Mouse (Mus musculus) heart, embryonic 14.5 days (tissue): Measurements from ENCODE around the gene Cdc42ep3. TPM values are rescaled to one million over a fixed set of nuclear protein-coding genes. Genes with fewer than 3 reads are reported as not detected.
A peak's percentile ranks its signal among the peaks of the same experiment; 100 is the strongest.

Experiments used
- ATAC-seq: fragments of 200-750 bp; cut with Nextera tagmentation; 2 replicates; pipeline ENCODE4 v1.8.0; 2017; ENCODE audit warnings: low read depth, moderate TSS enrichment; ENCODE audit not compliant: insufficient number of reproducible peaks, insufficient read depth, low FRiP score
- H3K27ac ChIP-seq, 2 experiments: fragments of 200-500 bp in 1 of 2; fragments of 300-500 bp in 1 of 2; sonication (generic) in 1 of 2; replicated peaks in 1 of 2; 2 replicates each; pipeline ENCODE4 v1.5.1; 2012 to 2014; ENCODE audit warnings: low read depth in 2 of 2, low read length in 2 of 2, control low read depth in 1 of 2, mild to moderate bottlenecking in 1 of 2, mixed read lengths in 1 of 2; ENCODE audit not compliant: control insufficient read depth in 1 of 2, insufficient read depth in 1 of 2
- H3K27me3 ChIP-seq: fragments of 300-500 bp; sonication (generic); 2 replicates; pipeline ENCODE4 v1.6.1; 2014; ENCODE audit warnings: mild to moderate bottlenecking, low read length, control low read depth; ENCODE audit not compliant: control insufficient read depth, insufficient read depth
- H3K36me3 ChIP-seq: fragments of 300-500 bp; sonication (generic); 2 replicates; pipeline ENCODE4 v1.6.1; 2014; ENCODE audit warnings: mild to moderate bottlenecking, control low read depth, low read length, mixed read lengths; ENCODE audit not compliant: control insufficient read depth, insufficient read depth
- H3K4me1 ChIP-seq, 2 experiments: fragments of 200-500 bp in 1 of 2; fragments of 300-500 bp in 1 of 2; sonication (generic) in 1 of 2; 2 replicates each; pipeline ENCODE4 v1.6.1; 2012 to 2014; ENCODE audit warnings: low read length in 2 of 2, control low read depth in 1 of 2, mixed read lengths in 1 of 2; ENCODE audit not compliant: control insufficient read depth in 2 of 2, insufficient read depth in 2 of 2
- H3K4me2 ChIP-seq: fragments of 300-500 bp; sonication (generic); 2 replicates; pipeline ENCODE4 v1.6.1; 2014; ENCODE audit warnings: mild to moderate bottlenecking, low read length
- H3K4me3 ChIP-seq, 2 experiments: fragments of 200-500 bp in 1 of 2; fragments of 300-500 bp in 1 of 2; sonication (generic) in 1 of 2; 2 replicates each; pipeline ENCODE4 v1.5.1; 2012 to 2014; ENCODE audit warnings: low read length in 2 of 2, mild to moderate bottlenecking in 2 of 2, control low read depth in 1 of 2, low read depth in 1 of 2, moderate library complexity in 1 of 2; ENCODE audit not compliant: control insufficient read depth in 1 of 2, insufficient read depth in 1 of 2
- H3K9ac ChIP-seq: fragments of 300-500 bp; sonication (generic); 2 replicates; pipeline ENCODE4 v1.6.1; 2014; ENCODE audit warnings: mild to moderate bottlenecking, low read length
- H3K9me3 ChIP-seq: fragments of 300-500 bp; sonication (generic); 2 replicates; pipeline ENCODE4 v1.6.1; 2016; ENCODE audit warnings: low read length, control low read depth; ENCODE audit not compliant: control insufficient read depth
- WGBS: fragments of 180-500 bp; shearing (Covaris S2); extraction: QIAGEN DNeasy Blood & Tissue Kit; methylation state at CpG from one replicate; pipeline ENCODE4 v1.1.7; 2014; 5-methylcytosine and 5-hydroxymethylcytosine counted together
- polyA plus RNA-seq: library from polyadenylated mRNA; unstranded; fragments of >200 nt; fragmentation: Nextera tagmentation; extraction: Ambion mirVana; gene quantifications from 2 replicates; pipeline ENCODE4 v1.2.1, GENCODE M21; 2014

Cdc42ep3 gene
- polyA plus RNA-seq, result 64.5 and 69.4 TPM in 2 replicates

- Histone ChIP-seq H3K4me2 (peak within 1 kb of the TSS; percentile 100), H3K27ac (peak within 1 kb of the TSS; percentile 90 to 96), H3K9ac (peak within 1 kb of the TSS; percentile 96), H3K9me3 (no peaks in the 10 kb centered on the region), H3K4me3 (peak within 1 kb of the TSS; percentile 68 to 82), H3K27me3 (no peaks in the 10 kb centered on the region), H3K36me3 (peaks cover 12% of the 10 kb centered on the region; the same call in 1 of the 2 replicates), H3K4me1 (peaks cover 16 to 37% of the 10 kb centered on the region in 2 experiments)
- ATAC-seq, result peak; percentile 87
- whole genome bisulfite sequencing, result under 1% methylated on average over 66 of the region's 74 CpGs
Observed at GRCm38 (mm10) chr17:79354444-79355270, at the start of gene Cdc42ep3. Gene Cdc42ep3, minus strand, starts transcription at chr17:79355091.

- ATAC-seq, result no peak
- Histone ChIP-seq H3K9ac (no peak overlapping the region), H3K4me1 (peaks cover 0 to 4% of the 10 kb centered on the region in 2 experiments; a peak in 1 of 4 replicates), H3K9me3 (no peaks in the 10 kb centered on the region), H3K4me2 (no peak overlapping the region), H3K27ac (no peak overlapping the region), H3K27me3 (no peaks in the 10 kb centered on the region), H3K4me3 (no peak overlapping the region), H3K36me3 (no peaks in the 10 kb centered on the region)
- 42% methylated on average over 2 of the region's 2 CpGs for WGBS
Observed at GRCm38 (mm10) chr17:79400356-79400755, 45.5 kb upstream of the Cdc42ep3 start.

GRCm38 (mm10) chr17:79398416-79398815, 43.5 kb upstream of the Cdc42ep3 start:
- H3K9ac ChIP-seq, result no peak overlapping the region
- ATAC-seq, result no peak
- no peak overlapping the region for H3K27ac ChIP-seq
- 87% methylated on average over 3 of the region's 3 CpGs for WGBS
- H3K4me3 ChIP-seq, result no peak overlapping the region
- no peaks in the 10 kb centered on the region for H3K27me3 ChIP-seq
- H3K4me2 ChIP-seq, result no peak overlapping the region
- no peaks in the 10 kb centered on the region for H3K9me3 ChIP-seq
- H3K36me3 ChIP-seq, result no peaks in the 10 kb centered on the region
- peaks cover 0 to 4% of the 10 kb centered on the region in 2 experiments; a peak in 1 of 4 replicates for H3K4me1 ChIP-seq

- WGBS, result 75% methylated on average over 5 of the region's 5 CpGs
- Histone ChIP-seq H3K4me1 (no peaks in the 10 kb centered on the region), H3K9ac (no peak overlapping the region), H3K4me3 (no peak overlapping the region), H3K27me3 (no peaks in the 10 kb centered on the region), H3K9me3 (no peaks in the 10 kb centered on the region), H3K27ac (no peak overlapping the region), H3K4me2 (no peak overlapping the region), H3K36me3 (no peaks in the 10 kb centered on the region)
- no peak for ATAC-seq
Observed at GRCm38 (mm10) chr17:79394799-79395198, 39.9 kb upstream of the Cdc42ep3 start.

- no peak overlapping the region for H3K27ac ChIP-seq
- no peaks in the 10 kb centered on the region for H3K36me3 ChIP-seq
- 75% methylated on average over 7 of the region's 7 CpGs for WGBS
- H3K4me2 ChIP-seq, result no peak overlapping the region
- H3K4me3 ChIP-seq, result no peak overlapping the region
- H3K27me3 ChIP-seq, result no peaks in the 10 kb centered on the region
- ATAC-seq, result no peak
- no peaks in the 10 kb centered on the region for H3K9me3 ChIP-seq
- no peak overlapping the region for H3K9ac ChIP-seq
- no peaks in the 10 kb centered on the region for H3K4me1 ChIP-seq
Observed at GRCm38 (mm10) chr17:79393886-79394285, 39.0 kb upstream of the Cdc42ep3 start.

- no peak overlapping the region for H3K4me3 ChIP-seq
- 82% methylated on average over 8 of the region's 8 CpGs for WGBS
- no peak overlapping the region for H3K4me2 ChIP-seq
- no peak overlapping the region for H3K27ac ChIP-seq
- H3K27me3 ChIP-seq, result no peaks in the 10 kb centered on the region
- no peaks in the 10 kb centered on the region for H3K9me3 ChIP-seq
- H3K36me3 ChIP-seq, result no peaks in the 10 kb centered on the region
- H3K4me1 ChIP-seq, result no peaks in the 10 kb centered on the region
- no peak for ATAC-seq
- H3K9ac ChIP-seq, result no peak overlapping the region
Observed at GRCm38 (mm10) chr17:79387465-79388066, 32.7 kb upstream of the Cdc42ep3 start.

GRCm38 (mm10) chr17:79381485-79381884, 26.6 kb upstream of the Cdc42ep3 start:
- H3K4me2 ChIP-seq, result no peak overlapping the region
- no peak overlapping the region for H3K27ac ChIP-seq
- H3K9me3 ChIP-seq, result no peaks in the 10 kb centered on the region
- ATAC-seq, result no peak
- H3K36me3 ChIP-seq, result no peaks in the 10 kb centered on the region
- H3K9ac ChIP-seq, result no peak overlapping the region
- no peaks in the 10 kb centered on the region for H3K27me3 ChIP-seq
- WGBS, result 71% methylated on average over 3 of the region's 3 CpGs
- no peak overlapping the region for H3K4me3 ChIP-seq
- H3K4me1 ChIP-seq, result peaks cover 0 to 6% of the 10 kb centered on the region in 2 experiments; a peak in 1 of 4 replicates
